Mouse (Mus musculus): ENCODE measurements around the gene Olfr1412.
A peak's percentile ranks its signal among the peaks of the same experiment; 100 is the strongest.

The Olfr1412 gene

GRCm38 (mm10) chr1:92585479-92585878 is at the start of gene Olfr1412:
TSS of gene Olfr1412 (plus strand) at chr1:92585779.
- no peak for DNase-seq (ENCODE audit: low spot score in 2 of 2)

GRCm38 (mm10) chr1:92536972-92537371 is 48.6 kb upstream of the Olfr1412 start:
- no peak for DNase-seq (ENCODE audit: low spot score in 2 of 2)

- no peak for DNase-seq (ENCODE audit: low spot score in 2 of 2)
These were observed 46.5 kb upstream of the Olfr1412 start for GRCm38 (mm10) chr1:92539071-92539470.

- DNase-seq (ENCODE audit: low spot score in 2 of 2): no peak
These were observed 39.6 kb upstream of the Olfr1412 start for GRCm38 (mm10) chr1:92545929-92546328.

- DNase-seq (ENCODE audit: low spot score in 2 of 2): no peak
These were observed 14.6 kb upstream of the Olfr1412 start, which contains the start of gene Olfr1413 for GRCm38 (mm10) chr1:92571022-92571421. TSS of gene Olfr1413 (plus strand) at chr1:92571322.

- DNase-seq (ENCODE audit: low spot score in 2 of 2): no peak
These were observed 8.5 kb downstream of the Olfr1412 start, which contains the start of gene Olfr1411 for GRCm38 (mm10) chr1:92594111-92594510. TSS of gene Olfr1411 (plus strand) at chr1:92594411.

- DNase-seq (ENCODE audit: low spot score in 2 of 2): no peak
These were observed 10.4 kb downstream of the Olfr1412 start for GRCm38 (mm10) chr1:92596019-92596418.

- DNase-seq (ENCODE audit: low spot score in 2 of 2): no peak
These were observed 19.9 kb downstream of the Olfr1412 start, which contains the start of gene Olfr1410 for GRCm38 (mm10) chr1:92605482-92605881. TSS of gene Olfr1410 (plus strand) at chr1:92605782.

GRCm38 (mm10) chr1:92607711-92608110 is 22.1 kb downstream of the Olfr1412 start:
- peak in 1 of 2 experiments; percentile 52 for DNase-seq (ENCODE audit: low spot score in 2 of 2)

- DNase-seq (ENCODE audit: low spot score in 2 of 2): peak; percentile 28 to 75
These were observed 25.4 kb downstream of the Olfr1412 start for GRCm38 (mm10) chr1:92611008-92611407.

- DNase-seq (ENCODE audit: low spot score in 2 of 2): no peak
These were observed 27.6 kb downstream of the Olfr1412 start for GRCm38 (mm10) chr1:92613175-92613574.

- DNase-seq (ENCODE audit: low spot score in 2 of 2): no peak
These were observed 28.9 kb downstream of the Olfr1412 start for GRCm38 (mm10) chr1:92614516-92614915.

GRCm38 (mm10) chr1:92616046-92616445 is 30.5 kb downstream of the Olfr1412 start:
- no peak for DNase-seq (ENCODE audit: low spot score in 2 of 2)

GRCm38 (mm10) chr1:92617488-92617887 is 31.9 kb downstream of the Olfr1412 start, which contains the start of gene Olfr12:
TSS of gene Olfr12 (plus strand) at chr1:92617788.
- no peak for DNase-seq (ENCODE audit: low spot score in 2 of 2)

- no peak for DNase-seq (ENCODE audit: low spot score in 2 of 2)
These were observed 32.8 kb downstream of the Olfr1412 start for GRCm38 (mm10) chr1:92618360-92618759.

- no peak for DNase-seq (ENCODE audit: low spot score in 2 of 2)
These were observed 42.6 kb downstream of the Olfr1412 start for GRCm38 (mm10) chr1:92628227-92628626.

- no peak for DNase-seq (ENCODE audit: low spot score in 2 of 2)
These were observed 46.6 kb downstream of the Olfr1412 start for GRCm38 (mm10) chr1:92632196-92632595.

GRCm38 (mm10) chr1:92632948-92633347 is 47.4 kb downstream of the Olfr1412 start:
- no peak for DNase-seq (ENCODE audit: low spot score in 2 of 2)

- no peak for DNase-seq (ENCODE audit: low spot score in 2 of 2)
These were observed 48.1 kb downstream of the Olfr1412 start for GRCm38 (mm10) chr1:92633726-92634125.

- DNase-seq (ENCODE audit: low spot score in 2 of 2): no peak
These were observed 49.0 kb downstream of the Olfr1412 start for GRCm38 (mm10) chr1:92634569-92634968.

GRCm38 (mm10) chr1:92634976-92635599 is 49.5 kb downstream of the Olfr1412 start:
- DNase-seq (ENCODE audit: low spot score in 2 of 2): no peak

- DNase-seq (ENCODE audit: low spot score in 2 of 2): no peak
These were observed 50.4 kb downstream of the Olfr1412 start for GRCm38 (mm10) chr1:92636015-92636414.

GRCm38 (mm10) chr1:92636676-92637075 is 51.1 kb downstream of the Olfr1412 start:
- DNase-seq (ENCODE audit: low spot score in 2 of 2): no peak

All from spleen, postnatal 4 days (tissue).